Mouse (Mus musculus) heart, adult 10 weeks (tissue): Measurements from ENCODE around the gene Dusp11. TPM values are rescaled to one million over a fixed set of nuclear protein-coding genes. Genes with fewer than 3 reads are reported as not detected.

ENCODE experiments used
- polyA plus RNA-seq: library from polyadenylated mRNA; stranded (reverse); fragments of 350-450 nt; fragmentation: Illumina TruSeq; extraction: RNeasy Lipid Tissue Mini Kit (QIAGEN cat#74804); gene quantifications from one replicate; pipeline ENCODE4 v1.2.3, GENCODE M21; 2014; ENCODE audit warnings: low read depth, low replicate concordance

Gene Dusp11
- polyA plus RNA-seq, result 73.6 TPM

DNA sequence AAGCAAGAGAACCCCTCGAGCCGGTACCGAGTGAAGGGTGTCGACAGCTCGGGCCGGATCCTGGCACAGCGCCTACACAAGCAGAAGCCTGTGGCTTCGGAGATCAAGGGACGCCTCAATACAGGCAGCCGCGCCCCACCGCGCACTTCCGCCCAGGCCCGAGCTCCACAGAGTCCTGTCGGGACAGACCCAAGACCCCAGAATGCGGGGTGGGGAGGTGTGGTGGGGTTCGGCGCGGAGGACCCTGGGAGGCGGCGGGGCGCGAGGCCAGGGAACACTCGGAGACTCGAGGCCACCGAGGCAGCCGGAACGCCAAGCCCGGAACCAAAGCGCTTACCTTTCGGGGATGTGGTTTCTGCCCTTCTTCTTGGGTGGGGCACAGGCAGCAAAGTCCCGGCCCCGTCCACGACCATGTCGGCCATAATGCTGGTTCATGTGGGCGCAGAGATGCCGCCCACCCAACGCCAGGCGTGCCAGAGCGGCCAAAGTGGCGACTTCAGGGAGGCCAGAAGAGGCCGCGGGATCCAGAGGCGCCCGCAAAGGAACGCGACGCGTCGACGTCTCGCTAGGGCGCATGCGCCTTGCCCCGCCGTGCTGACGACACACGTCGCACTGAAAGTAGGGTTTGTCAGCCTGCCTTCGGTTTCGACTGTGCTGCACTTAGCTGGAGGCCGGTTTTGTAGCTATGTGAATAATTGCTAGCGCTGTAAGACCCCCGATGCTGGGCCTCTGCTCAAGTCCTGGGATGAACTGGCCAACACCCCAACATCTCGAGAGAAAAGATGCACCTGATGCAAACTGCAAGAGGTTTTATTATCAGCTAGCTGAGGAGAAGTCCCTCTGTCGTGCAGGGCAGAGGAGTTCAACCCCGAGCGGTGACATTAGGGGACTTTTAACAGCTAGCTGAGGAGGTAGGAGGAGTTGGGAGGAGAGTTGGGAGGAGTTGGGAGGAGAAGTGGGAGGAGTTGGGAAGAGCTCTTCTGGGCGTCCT is at the start of gene Dusp11:
TSS of gene Dusp11 (minus strand) at position 567 of the 991 bp plus-strand sequence.

DNA sequence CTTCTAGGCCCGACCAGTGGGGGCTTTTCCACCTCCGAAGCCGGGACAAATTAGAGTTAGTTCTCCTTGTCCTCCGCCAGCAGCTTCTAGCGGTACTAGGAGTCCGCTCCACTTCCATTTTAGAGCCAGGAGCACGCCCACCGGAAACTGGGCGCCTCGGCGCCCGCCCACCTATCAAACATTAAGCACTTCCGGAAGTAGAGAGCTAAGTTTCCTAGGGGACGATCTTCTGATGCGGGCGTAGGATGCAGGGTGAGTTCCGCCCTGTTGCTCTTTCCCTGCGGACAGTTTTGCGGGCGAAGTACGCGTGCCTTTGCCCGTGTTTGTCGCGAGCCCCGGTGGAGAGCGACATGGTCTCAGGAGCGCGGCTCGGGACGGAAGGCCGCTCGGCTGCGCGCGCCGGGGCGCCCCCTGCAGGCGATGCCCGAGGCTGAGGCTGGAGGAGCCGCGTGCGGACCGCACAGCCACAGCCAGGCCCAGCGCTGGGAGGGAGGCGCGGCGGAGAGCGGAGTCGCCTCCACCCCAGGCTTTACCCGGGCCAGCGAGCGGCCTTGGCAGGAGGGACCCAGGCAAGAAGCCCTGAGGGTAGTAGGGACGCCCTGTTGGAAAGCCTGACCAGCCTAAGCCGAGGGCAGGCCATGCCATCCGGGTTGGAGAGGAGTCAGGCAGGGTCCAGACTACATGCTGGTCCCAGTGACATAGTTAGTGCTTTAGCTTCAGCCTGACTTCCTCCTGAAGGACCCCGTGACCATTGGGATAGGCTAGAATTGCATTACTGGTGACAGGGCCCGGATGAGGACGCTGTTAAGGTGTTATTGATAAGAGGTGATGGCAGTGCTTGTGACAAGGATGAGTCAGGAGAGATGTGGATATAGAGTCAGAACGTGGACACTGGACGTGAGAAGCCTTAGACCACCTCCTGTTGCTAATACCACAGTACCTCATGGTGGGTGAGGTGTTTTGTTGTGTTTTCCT is 45.6 kb downstream of the Dusp11 start, which contains the start of gene Nat8f1:
TSS of gene Nat8f1 (minus strand) at position 149 of the 975 bp plus-strand sequence.

DNA sequence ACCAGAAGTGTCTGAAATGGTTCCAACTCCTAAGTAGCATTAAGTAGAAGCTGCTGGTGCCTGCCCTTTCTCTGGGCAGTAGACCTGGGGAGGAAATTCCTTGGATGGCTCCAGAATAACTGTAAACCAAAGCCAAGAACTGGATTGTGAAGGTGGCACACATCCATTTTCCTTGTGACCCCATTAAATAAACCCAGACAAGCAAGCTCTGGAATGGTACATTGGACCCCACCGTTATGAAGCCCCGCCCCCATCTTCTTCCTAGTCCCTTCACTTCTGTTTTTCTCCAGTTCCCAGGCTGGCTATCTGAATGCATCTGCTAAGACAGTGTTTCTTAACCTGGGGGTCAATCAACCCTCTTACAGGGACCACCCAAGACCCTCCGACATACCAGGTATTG is 49.9 kb downstream of the Dusp11 start, which contains the start of gene Tprkb:
TSS of gene Tprkb (plus strand) at position 279 of the 400 bp plus-strand sequence.

DNA sequence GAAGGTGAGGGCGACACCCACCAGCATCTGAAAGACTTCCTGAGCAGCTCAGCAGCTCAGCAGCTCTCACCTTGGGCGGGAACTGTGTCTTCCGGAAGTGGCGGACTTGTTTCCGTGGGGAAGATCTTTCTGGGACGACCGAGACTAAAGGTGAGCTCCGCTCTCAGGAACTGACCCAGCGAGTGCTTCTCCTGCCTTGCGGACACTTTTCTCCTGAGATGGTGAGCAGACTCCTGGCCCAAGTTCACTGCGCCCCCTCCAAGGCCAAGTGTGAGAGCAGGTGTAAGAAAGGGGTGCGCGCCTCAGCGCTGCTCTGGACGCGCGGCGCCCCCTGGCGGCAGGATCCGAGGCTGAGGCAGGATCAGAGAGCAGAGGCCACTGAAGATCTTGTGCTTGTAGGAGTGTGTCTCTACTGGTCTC is 56.8 kb downstream of the Dusp11 start, which contains the start of gene Nat8f4:
TSS of gene Nat8f4 (minus strand) at position 243 of the 420 bp plus-strand sequence.

Other genes starting within 250 kb of the Dusp11 start
- not detected for gene Nat8f7, start 248.5 kb downstream of the Dusp11 start, polyA plus RNA-seq
- gene Nat8f3, start 195.9 kb downstream of the Dusp11 start, polyA plus RNA-seq, result 3.0 TPM
- gene Nat8f6, start 140.7 kb downstream of the Dusp11 start, polyA plus RNA-seq, result 0.42 TPM
- gene Nat8f5, start 140.7 kb downstream of the Dusp11 start, polyA plus RNA-seq, result not detected
- gene Nat8, start 129.6 kb downstream of the Dusp11 start, polyA plus RNA-seq, result not detected
- 0.34 TPM for gene Nat8f2, start 92.5 kb downstream of the Dusp11 start, polyA plus RNA-seq
- 1.6 TPM for gene Nat8f4, start 56.8 kb downstream of the Dusp11 start, polyA plus RNA-seq
- gene Tprkb, start 49.8 kb downstream of the Dusp11 start, polyA plus RNA-seq, result 17.2 TPM
- gene Nat8f1, start 46.0 kb downstream of the Dusp11 start, polyA plus RNA-seq, result 5.0 TPM
- not detected for gene Figla, start 54.5 kb upstream of the Dusp11 start, polyA plus RNA-seq
- 0.10 TPM for gene Add2, start 67.0 kb upstream of the Dusp11 start, polyA plus RNA-seq
- 1.2 TPM for gene Tgfa, start 233.6 kb upstream of the Dusp11 start, polyA plus RNA-seq